Mouse (Mus musculus): Measurements from ENCODE around the gene Usp50. TPM values are rescaled to one million over a fixed set of nuclear protein-coding genes. Genes with fewer than 3 reads are reported as not detected.

Usp50 gene
- not detected for total RNA-seq (2021)
- long read RNA-seq, experiment 1, partial matches to known transcripts = 0 of 1 reads
- long read RNA-seq, experiment 1, other reads (novel, unspliced or antisense) = 1 of 1 reads
- long read RNA-seq, experiment 2, partial matches to known transcripts = 0 of 1 reads
- long read RNA-seq, experiment 2, other reads (novel, unspliced or antisense) = 1 of 1 reads

- no peak for DNase-seq
These were observed at the start of gene Usp50 for GRCm38 (mm10) chr2:126783370-126783769. TSS of gene Usp50 (minus strand) at chr2:126783470.

GRCm38 (mm10) chr2:126817414-126817813 lies 34.1 kb upstream of the Usp50 start:
- no peak for DNase-seq

GRCm38 (mm10) chr2:126816644-126817347 lies 33.5 kb upstream of the Usp50 start:
- no peak for DNase-seq

- DNase-seq = no peak
These were observed 32.6 kb upstream of the Usp50 start for GRCm38 (mm10) chr2:126815822-126816221.

DNA sequence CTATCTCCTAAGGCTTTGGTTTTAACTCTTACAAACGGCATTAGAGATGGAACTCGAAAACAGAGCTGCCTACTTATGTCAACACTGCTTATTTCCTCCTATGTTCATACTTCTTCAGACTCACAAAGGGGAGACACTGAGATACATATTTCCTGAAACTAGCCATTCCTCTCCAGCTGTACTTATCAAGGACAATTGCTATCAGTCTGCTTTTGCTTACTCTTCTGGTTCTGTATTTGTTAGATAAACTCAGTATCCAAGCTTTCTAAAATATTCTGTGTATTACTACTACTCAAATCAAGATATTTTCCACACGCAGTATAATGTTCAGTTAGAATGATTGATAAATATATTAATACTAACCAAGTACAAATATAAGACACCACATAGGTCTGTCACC lies 18.7 kb upstream of the Usp50 start:
- DNase-seq = no peak

- DNase-seq = no peak
These were observed 15.2 kb upstream of the Usp50 start for GRCm38 (mm10) chr2:126798455-126798854.

DNA sequence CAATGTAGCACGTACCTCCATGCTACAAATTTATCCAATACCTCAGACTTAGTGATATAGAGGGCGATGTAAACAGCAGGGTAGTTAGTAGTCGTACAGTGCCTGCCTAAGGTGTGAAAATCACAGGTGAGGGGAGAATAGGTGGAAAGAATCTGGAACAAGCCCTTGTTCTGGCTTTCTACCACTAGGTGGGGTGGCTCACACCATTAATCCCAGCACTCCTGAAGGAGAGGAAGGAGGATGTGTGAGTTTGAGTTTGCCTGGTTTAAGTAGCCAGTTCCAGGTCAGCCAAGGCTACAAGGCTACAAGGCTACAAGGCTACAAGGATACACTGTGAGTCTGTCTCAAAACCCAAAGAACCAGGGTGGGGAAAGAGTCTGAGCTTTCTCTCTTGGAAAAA lies 12.4 kb upstream of the Usp50 start:
- DNase-seq = no peak

DNA sequence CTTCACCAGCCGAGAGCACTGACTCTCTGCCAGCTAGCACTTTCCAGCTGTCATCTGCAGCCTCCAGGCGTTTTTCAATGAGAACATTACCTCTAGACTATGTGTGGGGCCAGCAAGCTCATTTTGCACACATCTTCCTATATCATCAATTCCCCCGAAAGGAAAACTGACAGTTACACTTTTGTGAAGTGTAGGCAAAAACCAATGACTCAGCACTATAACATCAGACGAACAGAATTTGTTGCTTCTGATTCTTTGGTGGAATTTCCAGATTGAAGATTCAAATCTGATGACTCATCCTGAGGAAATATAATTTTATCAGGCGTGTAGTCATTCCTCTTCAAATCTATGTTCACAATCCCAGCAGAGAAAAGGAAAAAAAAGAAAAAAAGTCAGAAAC lies 9.3 kb upstream of the Usp50 start:
- no peak for DNase-seq

DNA sequence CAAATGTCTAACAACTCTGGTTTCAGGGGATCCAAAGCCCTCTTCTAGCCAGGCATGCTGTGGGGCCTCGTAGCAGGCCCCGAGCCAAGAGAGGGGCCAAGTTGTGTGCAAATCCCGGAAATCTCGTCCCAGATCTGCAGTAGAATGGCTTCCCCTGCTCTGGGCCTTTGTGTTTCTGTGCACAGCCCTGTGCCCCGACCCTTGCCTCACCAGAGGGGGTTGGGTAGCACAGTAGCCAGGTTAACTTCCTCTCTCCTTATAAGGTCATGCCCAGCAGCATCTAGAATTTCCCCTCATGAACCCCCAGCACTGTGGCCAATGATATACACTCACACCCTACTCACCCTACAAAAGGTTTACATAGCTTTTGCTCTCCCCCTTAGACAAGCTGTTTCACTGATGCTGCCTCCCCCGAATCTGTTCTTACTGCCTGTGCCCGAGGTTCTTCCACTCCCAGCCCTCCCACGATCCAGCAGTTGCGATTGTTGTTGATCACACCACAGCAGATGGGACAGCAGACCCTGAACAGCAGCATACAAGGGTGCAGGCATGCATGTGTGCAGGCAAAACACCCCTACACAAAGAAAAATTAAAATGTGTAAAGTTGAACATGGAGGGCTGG lies 4.6 kb upstream of the Usp50 start:
- DNase-seq = no peak

- peak; percentile 63 for DNase-seq
These were observed 837 bp downstream of the Usp50 start for GRCm38 (mm10) chr2:126782433-126782832.

DNA sequence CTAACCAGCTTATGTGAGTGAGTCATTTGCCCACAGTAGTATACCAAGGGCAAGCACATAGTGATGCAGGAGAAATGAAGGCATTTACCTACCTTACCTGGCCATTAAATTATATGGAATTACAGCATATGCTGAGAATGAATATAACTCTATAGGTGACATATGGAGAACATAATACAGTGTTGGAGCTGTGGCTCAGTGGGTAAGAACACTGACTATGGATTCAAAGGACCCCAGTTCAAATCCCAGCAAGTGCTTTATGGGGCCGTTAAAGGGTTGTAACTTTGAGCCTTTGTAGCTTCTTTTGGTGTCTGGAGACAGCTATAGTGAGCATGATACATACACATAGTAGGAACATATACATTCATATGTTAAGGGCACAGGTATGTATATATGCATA lies 1.8 kb downstream of the Usp50 start:
- no peak for DNase-seq

GRCm38 (mm10) chr2:126780286-126780685 lies 3.0 kb downstream of the Usp50 start:
- DNase-seq = no peak

- DNase-seq = no peak
These were observed 4.5 kb downstream of the Usp50 start for GRCm38 (mm10) chr2:126778806-126779205.

- DNase-seq = no peak
These were observed 6.9 kb downstream of the Usp50 start for GRCm38 (mm10) chr2:126776416-126776815.

GRCm38 (mm10) chr2:126775951-126776350 lies 7.3 kb downstream of the Usp50 start:
- DNase-seq = no peak

GRCm38 (mm10) chr2:126772217-126772616 lies 11.1 kb downstream of the Usp50 start:
- DNase-seq = no peak

DNA sequence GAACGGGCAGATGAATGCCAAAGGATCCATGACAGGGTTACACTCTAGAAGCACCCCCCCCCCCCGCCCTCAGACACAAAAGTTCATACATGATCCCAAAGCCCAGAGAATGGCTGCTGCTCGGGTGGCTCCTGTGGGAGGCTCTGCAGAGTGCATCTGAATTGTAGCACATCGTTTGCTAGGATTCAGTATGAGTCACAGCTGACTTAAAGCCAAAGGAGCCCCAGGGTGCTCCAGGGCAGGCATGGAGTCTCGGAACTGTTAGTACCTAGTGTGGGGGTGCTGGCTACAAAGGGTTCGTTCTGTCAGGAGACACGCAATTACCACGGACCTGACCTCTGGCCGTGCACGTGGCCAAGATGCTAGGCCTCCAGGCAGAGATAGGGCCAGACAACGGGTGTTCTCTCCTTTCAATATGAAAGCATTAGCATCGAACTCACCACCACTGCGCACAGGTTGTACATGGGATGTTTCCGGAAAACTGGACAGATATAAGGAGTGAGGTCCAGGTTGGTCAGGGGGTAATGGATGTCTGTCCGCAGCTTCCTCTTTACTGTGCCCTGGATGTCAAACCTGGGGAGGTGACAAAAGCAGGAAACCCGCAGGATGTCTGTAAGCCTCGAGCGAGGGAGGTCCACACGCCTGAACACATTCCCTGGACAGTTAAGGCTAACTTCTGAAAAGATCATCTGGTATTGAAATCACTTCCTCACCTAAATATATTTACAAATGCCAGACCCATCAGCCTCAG lies 13.7 kb downstream of the Usp50 start:
- DNase-seq = no peak

DNA sequence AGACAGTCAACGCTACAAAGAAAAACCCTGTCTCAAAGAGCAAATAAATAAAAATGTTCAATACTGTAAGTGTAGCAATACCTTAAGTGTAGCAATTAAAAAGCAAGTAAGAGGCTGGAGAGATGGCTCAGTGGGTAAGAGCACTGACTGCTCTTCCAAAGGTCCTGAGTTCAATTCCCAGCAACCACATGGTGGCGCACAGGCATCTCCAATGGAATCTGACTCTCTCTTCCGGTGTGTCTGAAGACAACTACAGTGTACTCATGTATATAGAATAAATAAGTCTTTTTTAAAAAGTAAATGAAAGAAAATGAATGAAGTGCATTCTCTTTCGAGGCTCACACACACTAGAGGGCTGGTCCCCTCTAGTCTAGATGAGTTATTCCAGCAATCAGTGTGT lies 15.1 kb downstream of the Usp50 start:
- DNase-seq = no peak

- DNase-seq = no peak
These were observed 15.7 kb downstream of the Usp50 start for GRCm38 (mm10) chr2:126767599-126767998.

- DNase-seq = no peak
These were observed 17.2 kb downstream of the Usp50 start for GRCm38 (mm10) chr2:126765867-126766582.

GRCm38 (mm10) chr2:126759351-126759750 lies 23.9 kb downstream of the Usp50 start:
- no peak for DNase-seq

DNA sequence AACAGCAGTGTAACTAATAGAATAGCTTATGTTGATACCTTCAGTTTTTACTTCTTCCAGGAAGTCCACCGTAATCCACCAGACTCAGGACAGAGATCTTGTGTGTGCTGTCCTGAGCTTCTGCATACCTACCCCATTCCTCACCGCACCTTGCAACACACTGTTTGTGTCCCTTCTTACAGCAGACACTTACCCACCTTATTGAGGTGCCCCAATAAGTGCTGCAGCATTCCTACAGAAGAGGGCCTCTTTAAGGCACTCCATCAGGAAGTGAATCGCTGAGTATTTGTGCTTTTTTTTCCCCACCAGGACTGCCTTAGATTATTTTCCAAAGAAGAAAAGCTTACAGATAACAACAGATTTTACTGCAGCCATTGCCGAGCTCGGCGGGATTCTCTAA lies 27.6 kb downstream of the Usp50 start:
- DNase-seq = no peak

Data from gastrocnemius, postnatal 10 days (tissue).